Mouse (Mus musculus) cerebellum, postnatal 36 days (tissue): ENCODE measurements around the gene Gdpd2.

Experiments
- DNase-seq, 2 experiments: peaks; one replicate each; pipeline ENCODE4 v3.0.0; 2021 to 2022; ENCODE audit warnings: mixed read lengths in 2 of 2

Gene Gdpd2

GRCm38 (mm10) chrX:100777655-100778234 lies 48.1 kb downstream of the Gdpd2 start:
- no peak for DNase-seq

DNA sequence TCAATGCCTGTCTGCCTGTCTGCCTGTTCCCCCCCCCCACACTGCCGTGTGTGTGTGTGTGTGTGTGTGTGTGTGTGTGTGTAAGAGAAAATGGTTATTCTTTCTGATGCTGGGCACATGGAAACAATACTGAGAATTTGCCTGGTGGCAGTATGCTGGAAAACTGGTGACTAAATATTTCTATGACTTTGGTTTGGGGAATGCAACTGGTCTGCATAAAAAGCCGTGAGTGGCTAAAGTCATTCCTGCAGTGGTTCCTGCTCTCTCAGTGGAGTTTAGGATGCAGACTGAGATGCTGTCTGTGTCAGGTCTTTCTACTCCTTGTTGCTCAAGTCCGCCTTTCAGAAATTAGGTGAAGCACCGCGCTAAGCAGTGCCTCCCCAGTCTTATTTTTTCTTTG lies 48.7 kb downstream of the Gdpd2 start:
- no peak for DNase-seq
